Mouse (Mus musculus): ENCODE measurements at regions not wholly inside any gene's neighbourhood (a gene's known extent, or its start where the extent isn't known, plus 50 kb on each side); places are given as distances from the start of the nearest gene placed in this dataset.

- ATAC-seq (replicated peaks; ENCODE audit: extremely low read depth, insufficient read depth, low FRiP score): no peak
- H3K4me2 ChIP-seq (ENCODE audit: low read depth, low read length): no peak overlapping the region
- H3K9me3 ChIP-seq (replicated peaks; ENCODE audit: control insufficient read depth, low read length): no peaks in the 10 kb centered on the region
- no peaks in the 10 kb centered on the region for H3K4me1 ChIP-seq (ENCODE audit: control insufficient read depth, insufficient read depth, low read length)
- no peak overlapping the region for H3K27ac ChIP-seq (ENCODE audit: low read length)
- WGBS: 71% methylated on average over 4 of the region's 4 CpGs
- no peaks in the 10 kb centered on the region for H3K36me3 ChIP-seq (ENCODE audit: control insufficient read depth, insufficient read depth)
- H3K27me3 ChIP-seq (ENCODE audit: control insufficient read depth, insufficient read depth, low read length): no peaks in the 10 kb centered on the region
- no peak overlapping the region for H3K4me3 ChIP-seq (ENCODE audit: low read length)
- H3K9ac ChIP-seq (ENCODE audit: low read length): no peak overlapping the region
Measured at GRCm38 (mm10) chr2:48468895-48469294, 345.0 kb upstream of the Acvr2a start.

- Histone ChIP-seq H3K4me2 (ENCODE audit: low read depth, low read length) (no peak overlapping the region), H3K4me3 (ENCODE audit: low read length) (no peak overlapping the region), H3K27ac (ENCODE audit: low read length) (no peak overlapping the region), H3K36me3 (ENCODE audit: control insufficient read depth, insufficient read depth) (no peaks in the 10 kb centered on the region), H3K27me3 (ENCODE audit: control insufficient read depth, insufficient read depth, low read length) (no peaks in the 10 kb centered on the region), H3K9ac (ENCODE audit: low read length) (no peak overlapping the region), H3K4me1 (ENCODE audit: control insufficient read depth, insufficient read depth, low read length) (no peaks in the 10 kb centered on the region), H3K9me3 (replicated peaks; ENCODE audit: control insufficient read depth, low read length) (no peaks in the 10 kb centered on the region)
- WGBS: 83% methylated on average over 4 of the region's 4 CpGs
- ATAC-seq (replicated peaks; ENCODE audit: extremely low read depth, insufficient read depth, low FRiP score): no peak
Measured at GRCm38 (mm10) chr2:48469357-48469756, 344.6 kb upstream of the Acvr2a start.

DNA sequence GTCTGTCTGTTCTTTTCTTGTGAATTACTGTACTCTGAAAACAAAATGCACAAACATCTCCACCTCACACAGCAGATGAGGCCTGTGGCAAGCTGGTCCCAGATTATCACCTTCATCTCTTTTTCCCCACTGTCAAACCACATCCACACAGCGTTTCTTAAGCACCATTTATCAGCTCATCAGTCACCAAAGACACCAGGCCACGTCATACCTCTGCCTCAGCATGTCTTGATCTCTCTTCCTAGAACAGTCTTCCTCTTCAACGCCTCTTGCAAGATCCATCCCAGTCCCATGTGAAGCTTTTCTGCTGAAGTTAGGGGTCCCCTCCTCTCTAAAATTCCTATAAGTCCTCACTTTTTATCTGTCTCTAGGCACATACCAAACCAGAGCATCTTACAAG is 340.8 kb upstream of the Acvr2a start:
- ATAC-seq (replicated peaks; ENCODE audit: extremely low read depth, insufficient read depth, low FRiP score): no peak
- no peak overlapping the region for H3K4me3 ChIP-seq (ENCODE audit: low read length)
- no peaks in the 10 kb centered on the region for H3K9me3 ChIP-seq (replicated peaks; ENCODE audit: control insufficient read depth, low read length)

GRCm38 (mm10) chr2:48474642-48475041 is 339.3 kb upstream of the Acvr2a start:
- H3K4me1 ChIP-seq (ENCODE audit: control insufficient read depth, insufficient read depth, low read length): no peaks in the 10 kb centered on the region
- no peaks in the 10 kb centered on the region for H3K27me3 ChIP-seq (ENCODE audit: control insufficient read depth, insufficient read depth, low read length)
- no peak overlapping the region for H3K4me2 ChIP-seq (ENCODE audit: low read depth, low read length)
- ATAC-seq (replicated peaks; ENCODE audit: extremely low read depth, insufficient read depth, low FRiP score): no peak
- H3K9me3 ChIP-seq (replicated peaks; ENCODE audit: control insufficient read depth, low read length): no peaks in the 10 kb centered on the region
- no peak overlapping the region for H3K9ac ChIP-seq (ENCODE audit: low read length)
- H3K27ac ChIP-seq (ENCODE audit: low read length): no peak overlapping the region
- WGBS: 72% methylated on average over 4 of the region's 4 CpGs
- H3K36me3 ChIP-seq (ENCODE audit: control insufficient read depth, insufficient read depth): no peaks in the 10 kb centered on the region
- no peak overlapping the region for H3K4me3 ChIP-seq (ENCODE audit: low read length)

More for the DNA sequence above, 340.8 kb upstream of the Acvr2a start:
- no peaks in the 10 kb centered on the region for H3K4me1 ChIP-seq (ENCODE audit: control insufficient read depth, insufficient read depth, low read length)
- no peak overlapping the region for H3K4me2 ChIP-seq (ENCODE audit: low read depth, low read length)
- 48% methylated on average over 3 of the region's 3 CpGs for WGBS
- H3K27ac ChIP-seq (ENCODE audit: low read length): no peak overlapping the region
- H3K27me3 ChIP-seq (ENCODE audit: control insufficient read depth, insufficient read depth, low read length): no peaks in the 10 kb centered on the region
- no peaks in the 10 kb centered on the region for H3K36me3 ChIP-seq (ENCODE audit: control insufficient read depth, insufficient read depth)
- H3K9ac ChIP-seq (ENCODE audit: low read length): no peak overlapping the region

DNA sequence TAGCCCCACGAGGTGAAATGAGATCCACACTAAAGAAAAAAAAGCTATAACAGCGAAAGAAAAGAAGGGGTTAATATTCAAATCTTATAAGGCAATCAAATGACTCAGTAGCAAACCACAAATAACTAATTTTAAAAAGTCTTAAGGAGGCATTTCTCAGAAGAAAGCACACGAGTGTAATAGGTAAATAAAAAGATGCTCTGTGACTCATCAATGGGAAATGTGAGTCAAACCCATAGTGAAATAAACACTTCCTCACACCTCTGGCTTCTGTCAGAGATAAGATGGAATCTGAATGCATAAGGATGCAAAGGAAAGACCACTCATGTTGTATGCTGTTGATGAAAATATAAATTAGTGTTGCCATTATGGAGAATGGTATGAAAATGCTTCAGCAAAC is 337.1 kb upstream of the Acvr2a start:
- Histone ChIP-seq H3K4me1 (ENCODE audit: control insufficient read depth, insufficient read depth, low read length) (no peaks in the 10 kb centered on the region), H3K36me3 (ENCODE audit: control insufficient read depth, insufficient read depth) (no peaks in the 10 kb centered on the region), H3K9me3 (replicated peaks; ENCODE audit: control insufficient read depth, low read length) (no peaks in the 10 kb centered on the region), H3K9ac (ENCODE audit: low read length) (no peak overlapping the region), H3K4me2 (ENCODE audit: low read depth, low read length) (no peak overlapping the region), H3K27me3 (ENCODE audit: control insufficient read depth, insufficient read depth, low read length) (no peaks in the 10 kb centered on the region), H3K4me3 (ENCODE audit: low read length) (no peak overlapping the region), H3K27ac (ENCODE audit: low read length) (no peak overlapping the region)
- WGBS: 65% methylated on average over 3 of the region's 3 CpGs
- no peak for ATAC-seq (replicated peaks; ENCODE audit: extremely low read depth, insufficient read depth, low FRiP score)

DNA sequence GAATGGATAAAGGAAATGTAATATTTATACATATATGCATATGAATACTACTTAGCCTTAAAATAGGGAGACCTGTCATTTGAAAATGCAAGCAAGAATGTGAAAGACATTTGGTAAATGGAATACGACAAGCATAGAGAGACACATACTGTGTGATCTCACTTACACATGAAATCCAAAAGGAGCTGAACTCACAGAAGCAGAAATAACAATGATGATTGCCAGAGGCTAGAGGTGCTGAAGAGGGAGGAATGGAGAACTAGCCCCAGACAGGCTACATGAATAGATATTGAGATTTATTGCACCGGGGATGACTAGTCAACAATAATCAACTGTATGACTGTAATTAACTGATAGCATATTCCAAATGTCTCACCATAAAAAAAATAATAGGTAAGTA is 336.6 kb upstream of the Acvr2a start:
- H3K27ac ChIP-seq (ENCODE audit: low read length): no peak overlapping the region
- H3K4me2 ChIP-seq (ENCODE audit: low read depth, low read length): no peak overlapping the region
- 43% methylated on average over 2 of the region's 2 CpGs for WGBS
- ATAC-seq (replicated peaks; ENCODE audit: extremely low read depth, insufficient read depth, low FRiP score): no peak
- no peak overlapping the region for H3K4me3 ChIP-seq (ENCODE audit: low read length)
- H3K36me3 ChIP-seq (ENCODE audit: control insufficient read depth, insufficient read depth): no peaks in the 10 kb centered on the region
- no peaks in the 10 kb centered on the region for H3K4me1 ChIP-seq (ENCODE audit: control insufficient read depth, insufficient read depth, low read length)
- no peak overlapping the region for H3K9ac ChIP-seq (ENCODE audit: low read length)
- no peaks in the 10 kb centered on the region for H3K27me3 ChIP-seq (ENCODE audit: control insufficient read depth, insufficient read depth, low read length)
- H3K9me3 ChIP-seq (replicated peaks; ENCODE audit: control insufficient read depth, low read length): no peaks in the 10 kb centered on the region

DNA sequence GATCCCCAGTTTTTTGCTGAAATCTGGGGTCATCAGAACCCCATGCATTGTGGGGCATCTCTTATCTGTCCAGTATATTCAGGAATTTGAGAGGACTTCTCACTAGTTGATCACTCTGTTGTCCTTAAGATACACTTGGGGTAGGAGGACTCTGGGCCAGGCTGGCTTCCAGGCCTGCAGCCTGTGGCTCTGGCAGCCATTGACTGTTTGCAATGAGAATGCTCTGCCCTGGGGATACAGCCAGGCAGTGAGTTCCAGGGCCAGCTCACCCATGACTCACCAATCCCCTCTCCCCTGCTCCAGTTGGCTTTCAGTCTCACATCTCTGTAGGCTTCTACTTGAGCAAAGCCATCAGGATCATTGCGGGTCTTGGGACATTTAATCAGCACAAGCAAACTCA is 334.3 kb upstream of the Acvr2a start:
- WGBS: 81% methylated on average over 1 of the region's 1 CpGs
- no peaks in the 10 kb centered on the region for H3K4me1 ChIP-seq (ENCODE audit: control insufficient read depth, insufficient read depth, low read length)
- no peaks in the 10 kb centered on the region for H3K9me3 ChIP-seq (replicated peaks; ENCODE audit: control insufficient read depth, low read length)
- no peak for ATAC-seq (replicated peaks; ENCODE audit: extremely low read depth, insufficient read depth, low FRiP score)
- no peak overlapping the region for H3K4me3 ChIP-seq (ENCODE audit: low read length)
- no peak overlapping the region for H3K4me2 ChIP-seq (ENCODE audit: low read depth, low read length)
- no peaks in the 10 kb centered on the region for H3K27me3 ChIP-seq (ENCODE audit: control insufficient read depth, insufficient read depth, low read length)
- H3K36me3 ChIP-seq (ENCODE audit: control insufficient read depth, insufficient read depth): no peaks in the 10 kb centered on the region
- H3K27ac ChIP-seq (ENCODE audit: low read length): no peak overlapping the region
- H3K9ac ChIP-seq (ENCODE audit: low read length): no peak overlapping the region

DNA sequence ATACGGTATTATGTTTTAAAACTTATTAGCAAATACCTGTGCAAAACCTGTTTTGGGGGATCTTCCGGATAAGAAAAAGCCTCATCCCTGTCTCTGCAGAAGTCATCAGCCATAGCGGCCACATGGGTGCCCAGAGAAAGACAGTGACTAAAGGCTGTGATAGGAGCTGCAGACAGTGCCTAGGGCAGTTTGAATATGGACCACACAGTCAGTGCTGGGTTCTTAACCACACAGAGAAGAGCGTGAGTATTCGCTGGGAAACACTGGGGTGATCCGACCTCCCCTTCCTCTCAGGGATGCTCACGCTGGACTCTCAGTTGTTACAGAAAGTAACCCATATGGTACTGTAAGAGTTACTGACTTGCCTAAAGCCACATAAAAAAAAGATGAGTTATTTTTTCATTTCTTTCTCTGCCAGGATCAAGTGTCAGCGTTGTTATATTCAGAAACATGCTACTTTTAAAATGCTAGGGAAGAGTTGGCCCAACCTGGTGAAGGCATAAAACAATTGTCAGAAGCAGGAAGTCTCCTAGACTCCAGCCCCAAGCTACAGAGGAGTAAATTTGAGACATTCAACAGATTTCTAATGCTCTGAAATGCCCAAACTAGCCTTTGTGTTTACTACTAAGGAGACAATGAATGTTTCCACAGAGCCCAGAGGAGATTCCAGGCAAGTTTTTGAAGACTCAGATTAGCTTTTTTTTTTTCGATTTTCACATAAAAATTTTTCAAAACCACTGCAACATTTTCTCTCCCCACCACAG is 333.3 kb upstream of the Acvr2a start:
- Histone ChIP-seq H3K4me3 (ENCODE audit: low read length) (no peak overlapping the region), H3K27ac (ENCODE audit: low read length) (no peak overlapping the region), H3K27me3 (ENCODE audit: control insufficient read depth, insufficient read depth, low read length) (no peaks in the 10 kb centered on the region), H3K9me3 (replicated peaks; ENCODE audit: control insufficient read depth, low read length) (no peaks in the 10 kb centered on the region), H3K9ac (ENCODE audit: low read length) (no peak overlapping the region), H3K4me1 (ENCODE audit: control insufficient read depth, insufficient read depth, low read length) (no peaks in the 10 kb centered on the region), H3K36me3 (ENCODE audit: control insufficient read depth, insufficient read depth) (no peaks in the 10 kb centered on the region), H3K4me2 (ENCODE audit: low read depth, low read length) (no peak overlapping the region)
- 80% methylated on average over 9 of the region's 9 CpGs for WGBS
- no peak for ATAC-seq (replicated peaks; ENCODE audit: extremely low read depth, insufficient read depth, low FRiP score)

GRCm38 (mm10) chr2:48481209-48481742 is 332.6 kb upstream of the Acvr2a start:
- Histone ChIP-seq H3K4me3 (ENCODE audit: low read length) (no peak overlapping the region), H3K36me3 (ENCODE audit: control insufficient read depth, insufficient read depth) (no peaks in the 10 kb centered on the region), H3K9ac (ENCODE audit: low read length) (no peak overlapping the region), H3K4me2 (ENCODE audit: low read depth, low read length) (no peak overlapping the region), H3K27me3 (ENCODE audit: control insufficient read depth, insufficient read depth, low read length) (no peaks in the 10 kb centered on the region), H3K9me3 (replicated peaks; ENCODE audit: control insufficient read depth, low read length) (no peaks in the 10 kb centered on the region), H3K27ac (ENCODE audit: low read length) (no peak overlapping the region), H3K4me1 (ENCODE audit: control insufficient read depth, insufficient read depth, low read length) (no peaks in the 10 kb centered on the region)
- 71% methylated on average over 12 of the region's 12 CpGs for WGBS
- no peak for ATAC-seq (replicated peaks; ENCODE audit: extremely low read depth, insufficient read depth, low FRiP score)
